Mouse (Mus musculus) stomach, embryonic 14.5 days (tissue): ENCODE results near the gene Gm45902. TPM values are rescaled to one million over a fixed set of nuclear protein-coding genes. Genes with fewer than 3 reads are reported as not detected.

ENCODE experiments used
- ATAC-seq: fragments of 200-750 bp; cut with Nextera tagmentation; 2 replicates; pipeline ENCODE4 v1.8.0; 2017; ENCODE audit warnings: low read depth, moderate TSS enrichment; ENCODE audit not compliant: insufficient number of reproducible peaks, insufficient read depth, low FRiP score
- H3K27ac ChIP-seq: fragments of 300-500 bp; sonication (generic); 2 replicates; pipeline ENCODE4 v1.5.1; 2014; ENCODE audit warnings: mild to moderate bottlenecking, low read length, moderate library complexity, mixed read lengths
- H3K27me3 ChIP-seq: fragments of 300-500 bp; sonication (generic); 2 replicates; pipeline ENCODE4 v1.6.1; 2014; ENCODE audit warnings: low read length, control low read depth, mixed read lengths; ENCODE audit not compliant: control insufficient read depth, insufficient read depth
- H3K36me3 ChIP-seq: fragments of 300-500 bp; sonication (generic); 2 replicates; pipeline ENCODE4 v1.6.1; 2014; ENCODE audit warnings: mild to moderate bottlenecking, control low read depth, low read length, moderate library complexity, mixed read lengths; ENCODE audit not compliant: control insufficient read depth, insufficient read depth
- H3K4me1 ChIP-seq: fragments of 300-500 bp; sonication (generic); 2 replicates; pipeline ENCODE4 v1.6.1; 2014; ENCODE audit warnings: low read length, control low read depth, mixed read lengths; ENCODE audit not compliant: control insufficient read depth, insufficient read depth
- H3K4me2 ChIP-seq: fragments of 300-500 bp; sonication (generic); replicated peaks from 2 replicates; pipeline ENCODE4 v1.6.1; 2014; ENCODE audit warnings: low read depth, low read length, control low read depth
- H3K4me3 ChIP-seq: fragments of 300-500 bp; sonication (generic); 2 replicates; pipeline ENCODE4 v1.5.1; 2014; ENCODE audit warnings: low read depth, low read length, control low read depth
- H3K9ac ChIP-seq: fragments of 300-500 bp; sonication (generic); replicated peaks from 2 replicates; pipeline ENCODE4 v1.6.1; 2014; ENCODE audit warnings: low read depth, mild to moderate bottlenecking, control low read depth, low read length, moderate library complexity, mixed read lengths
- H3K9me3 ChIP-seq: fragments of 300-500 bp; sonication (generic); 2 replicates; pipeline ENCODE4 v1.6.1; 2016; ENCODE audit warnings: low read depth, low read length, control low read depth; ENCODE audit not compliant: control insufficient read depth
- WGBS: fragments of 180-500 bp; shearing (Covaris S2); extraction: QIAGEN DNeasy Blood & Tissue Kit; methylation state at CpG from one replicate; pipeline ENCODE4 v1.1.7; 2014; 5-methylcytosine and 5-hydroxymethylcytosine counted together
- polyA plus RNA-seq: library from polyadenylated mRNA; unstranded; fragments of >200 nt; fragmentation: Nextera tagmentation; extraction: Ambion mirVana; gene quantifications from 2 replicates; pipeline ENCODE4 v1.2.1, GENCODE M21; 2014

The Gm45902 gene
- polyA plus RNA-seq, 1 experiment from 2014 or later, result 6.8 TPM

DNA sequence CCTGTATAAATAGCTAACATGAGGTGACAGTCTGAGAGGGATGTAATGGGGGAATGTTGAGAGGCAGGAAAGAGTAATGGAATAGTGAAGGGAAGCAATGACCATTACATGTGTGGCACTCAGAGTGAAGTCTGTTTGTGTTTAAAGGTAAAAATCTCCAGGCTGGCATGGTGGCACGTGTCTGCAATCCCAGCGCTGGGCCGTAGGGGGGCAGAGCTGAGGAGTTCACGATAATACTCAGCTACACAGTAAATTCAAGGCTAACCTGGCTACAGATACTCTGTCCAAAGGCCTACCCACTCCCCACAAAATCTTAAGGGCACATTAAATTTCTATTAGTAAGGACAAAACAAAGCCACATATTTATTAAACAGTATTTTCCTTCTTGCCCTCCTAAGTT, 56.0 kb downstream of the Gm45902 start:
- peaks cover 24% of the 10 kb centered on the region for H3K36me3 ChIP-seq
- H3K4me3 ChIP-seq, result no peak overlapping the region
- no peak overlapping the region for H3K9ac ChIP-seq
- no peak for ATAC-seq
- H3K27ac ChIP-seq, result no peak overlapping the region
- no peaks in the 10 kb centered on the region for H3K4me1 ChIP-seq
- H3K9me3 ChIP-seq, result no peaks in the 10 kb centered on the region
- 81% methylated on average over 4 of the region's 4 CpGs for WGBS
- H3K27me3 ChIP-seq, result no peaks in the 10 kb centered on the region
- no peak overlapping the region for H3K4me2 ChIP-seq

Other genes with a start within 250 kb of the Gm45902 start
- 49.5 and 49.8 TPM in 2 replicates for gene Nmt2, start 228.6 kb downstream of the Gm45902 start, polyA plus RNA-seq
- 23.3 and 25.4 TPM in 2 replicates for gene Rpp38, start 180.1 kb downstream of the Gm45902 start, polyA plus RNA-seq
- gene Acbd7, start 176.6 kb downstream of the Gm45902 start, polyA plus RNA-seq, result 1.1 and 1.4 TPM in 2 replicates
- gene Olah, start 115.6 kb downstream of the Gm45902 start, polyA plus RNA-seq, result not detected in 2 replicates
- not detected in 2 replicates for gene Meig1, start 90.1 kb downstream of the Gm45902 start, polyA plus RNA-seq
- 6.4 and 9.6 TPM in 2 replicates for gene Dclre1c, start 88.7 kb downstream of the Gm45902 start, polyA plus RNA-seq
- gene Suv39h2, start 37.8 kb downstream of the Gm45902 start, polyA plus RNA-seq, result 16.8 and 17.9 TPM in 2 replicates
- 103 TPM in 2 replicates for gene Hspa14, start within 50 bp of the Gm45902 start, polyA plus RNA-seq
- gene Cdnf, start 240 bp upstream of the Gm45902 start, polyA plus RNA-seq, result 0.10 and 0.62 TPM in 2 replicates
- gene Fam107b, start 57.7 kb upstream of the Gm45902 start, polyA plus RNA-seq, result 55.4 and 59.2 TPM in 2 replicates